Mouse (Mus musculus): Measurements from ENCODE around the gene Purb. TPM values are rescaled to one million over a fixed set of nuclear protein-coding genes. Genes with fewer than 3 reads are reported as not detected.
A peak's percentile ranks its signal among the peaks of the same experiment; 100 is the strongest.

Gene Purb
- polyA plus RNA-seq, 1 experiment from 2014 or later, result 25.7 TPM

GRCm38 (mm10) chr11:6514837-6515236, 39.1 kb upstream of the Purb start:
- H3K4me1 ChIP-seq (replicated peaks; ENCODE audit: control insufficient read depth, insufficient read depth, low read length), result no peaks in the 10 kb centered on the region
- no peak for ATAC-seq (replicated peaks; ENCODE audit: low FRiP score, low TSS enrichment, low read depth)
- H3K27me3 ChIP-seq (replicated peaks; ENCODE audit: control insufficient read depth, insufficient read depth, low read length), result no peaks in the 10 kb centered on the region
- H3K27ac ChIP-seq (ENCODE audit: low read depth), result no peak overlapping the region
- no peak overlapping the region for H3K4me2 ChIP-seq (ENCODE audit: low read length)
- H3K9me3 ChIP-seq (ENCODE audit: control insufficient read depth, low read length), result no peaks in the 10 kb centered on the region
- H3K9ac ChIP-seq (ENCODE audit: low read length), result no peak overlapping the region
- whole genome bisulfite sequencing, result 48% methylated on average over 7 of the region's 7 CpGs
- no peak for DNase-seq (ENCODE audit: low spot score)
- no peaks in the 10 kb centered on the region for H3K36me3 ChIP-seq (ENCODE audit: control insufficient read depth, insufficient read depth, low read length)
- no peak overlapping the region for H3K4me3 ChIP-seq (ENCODE audit: low read depth, low read length)

GRCm38 (mm10) chr11:6508269-6508876, 32.7 kb upstream of the Purb start:
- Histone ChIP-seq H3K27ac (ENCODE audit: low read depth) (no peak overlapping the region), H3K9ac (ENCODE audit: low read length) (no peak overlapping the region), H3K4me2 (ENCODE audit: low read length) (no peak overlapping the region), H3K4me1 (replicated peaks; ENCODE audit: control insufficient read depth, insufficient read depth, low read length) (no peaks in the 10 kb centered on the region), H3K27me3 (replicated peaks; ENCODE audit: control insufficient read depth, insufficient read depth, low read length) (no peaks in the 10 kb centered on the region), H3K4me3 (ENCODE audit: low read depth, low read length) (no peak overlapping the region), H3K36me3 (ENCODE audit: control insufficient read depth, insufficient read depth, low read length) (no peaks in the 10 kb centered on the region), H3K9me3 (ENCODE audit: control insufficient read depth, low read length) (no peaks in the 10 kb centered on the region)
- ATAC-seq (replicated peaks; ENCODE audit: low FRiP score, low TSS enrichment, low read depth) (no peak), DNase-seq (ENCODE audit: low spot score) (no peak)
- WGBS, result 58% methylated on average over 1 of the region's 1 CpGs

DNA sequence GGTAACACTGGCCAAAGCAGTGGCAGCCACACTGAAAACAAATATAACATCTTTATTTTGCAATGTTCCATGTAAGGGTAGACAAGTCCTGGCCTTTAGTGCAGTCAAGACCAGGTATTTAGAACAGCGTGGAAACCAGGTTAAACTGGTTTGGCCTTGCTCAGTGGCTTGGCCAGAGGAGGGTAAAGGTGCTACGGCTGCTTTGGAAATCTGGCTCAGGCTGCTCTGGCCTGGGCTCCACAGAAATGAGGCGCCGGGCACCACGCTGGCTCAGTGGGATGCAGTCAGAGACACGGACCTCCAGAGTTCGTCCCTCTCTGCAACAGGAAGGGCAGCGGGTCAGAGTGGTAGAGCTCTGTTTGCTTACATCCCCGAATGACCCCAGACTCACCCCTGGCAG, 30.8 kb upstream of the Purb start:
- no peak for DNase-seq (ENCODE audit: low spot score)
- H3K27ac ChIP-seq (ENCODE audit: low read depth), result no peak overlapping the region
- H3K9ac ChIP-seq (ENCODE audit: low read length), result no peak overlapping the region
- H3K4me3 ChIP-seq (ENCODE audit: low read depth, low read length), result no peak overlapping the region
- H3K27me3 ChIP-seq (replicated peaks; ENCODE audit: control insufficient read depth, insufficient read depth, low read length), result no peaks in the 10 kb centered on the region
- 67% methylated on average over 9 of the region's 9 CpGs for WGBS
- no peak for ATAC-seq (replicated peaks; ENCODE audit: low FRiP score, low TSS enrichment, low read depth)
- no peaks in the 10 kb centered on the region for H3K4me1 ChIP-seq (replicated peaks; ENCODE audit: control insufficient read depth, insufficient read depth, low read length)
- no peak overlapping the region for H3K4me2 ChIP-seq (ENCODE audit: low read length)
- H3K9me3 ChIP-seq (ENCODE audit: control insufficient read depth, low read length), result no peaks in the 10 kb centered on the region
- no peaks in the 10 kb centered on the region for H3K36me3 ChIP-seq (ENCODE audit: control insufficient read depth, insufficient read depth, low read length)

GRCm38 (mm10) chr11:6504689-6505088, 29.0 kb upstream of the Purb start:
- DNase-seq (ENCODE audit: low spot score) (no peak), ATAC-seq (replicated peaks; ENCODE audit: low FRiP score, low TSS enrichment, low read depth) (peak; percentile 68)
- no peaks in the 10 kb centered on the region for H3K4me1 ChIP-seq (replicated peaks; ENCODE audit: control insufficient read depth, insufficient read depth, low read length)
- H3K27me3 ChIP-seq (replicated peaks; ENCODE audit: control insufficient read depth, insufficient read depth, low read length), result no peaks in the 10 kb centered on the region
- H3K27ac ChIP-seq (ENCODE audit: low read depth), result peak overlapping the region; percentile 38; the same call in 1 of the 2 replicates
- 75% methylated on average over 6 of the region's 6 CpGs for WGBS
- H3K9me3 ChIP-seq (ENCODE audit: control insufficient read depth, low read length), result no peaks in the 10 kb centered on the region
- H3K36me3 ChIP-seq (ENCODE audit: control insufficient read depth, insufficient read depth, low read length), result no peaks in the 10 kb centered on the region
- no peak overlapping the region for H3K4me2 ChIP-seq (ENCODE audit: low read length)
- no peak overlapping the region for H3K4me3 ChIP-seq (ENCODE audit: low read depth, low read length)
- H3K9ac ChIP-seq (ENCODE audit: low read length), result no peak overlapping the region

GRCm38 (mm10) chr11:6504226-6504625, 28.5 kb upstream of the Purb start:
- no peak overlapping the region for H3K9ac ChIP-seq (ENCODE audit: low read length)
- no peak for ATAC-seq (replicated peaks; ENCODE audit: low FRiP score, low TSS enrichment, low read depth)

GRCm38 (mm10) chr11:6502506-6502905, 26.8 kb upstream of the Purb start:
- 90% methylated on average over 2 of the region's 2 CpGs for WGBS
- no peak overlapping the region for H3K4me3 ChIP-seq (ENCODE audit: low read depth, low read length)
- H3K4me2 ChIP-seq (ENCODE audit: low read length), result no peak overlapping the region
- H3K27me3 ChIP-seq (replicated peaks; ENCODE audit: control insufficient read depth, insufficient read depth, low read length), result no peaks in the 10 kb centered on the region
- H3K27ac ChIP-seq (ENCODE audit: low read depth), result no peak overlapping the region
- no peak for ATAC-seq (replicated peaks; ENCODE audit: low FRiP score, low TSS enrichment, low read depth)
- H3K9me3 ChIP-seq (ENCODE audit: control insufficient read depth, low read length), result no peaks in the 10 kb centered on the region
- H3K4me1 ChIP-seq (replicated peaks; ENCODE audit: control insufficient read depth, insufficient read depth, low read length), result no peaks in the 10 kb centered on the region
- H3K36me3 ChIP-seq (ENCODE audit: control insufficient read depth, insufficient read depth, low read length), result no peaks in the 10 kb centered on the region
- DNase-seq (ENCODE audit: low spot score), result no peak
- no peak overlapping the region for H3K9ac ChIP-seq (ENCODE audit: low read length)

More at GRCm38 (mm10) chr11:6504226-6504625, 28.5 kb upstream of the Purb start:
- H3K4me1 ChIP-seq (replicated peaks; ENCODE audit: control insufficient read depth, insufficient read depth, low read length), result no peaks in the 10 kb centered on the region
- no peak for DNase-seq (ENCODE audit: low spot score)
- no peaks in the 10 kb centered on the region for H3K36me3 ChIP-seq (ENCODE audit: control insufficient read depth, insufficient read depth, low read length)
- 76% methylated on average over 3 of the region's 3 CpGs for WGBS
- no peak overlapping the region for H3K4me3 ChIP-seq (ENCODE audit: low read depth, low read length)
- no peaks in the 10 kb centered on the region for H3K9me3 ChIP-seq (ENCODE audit: control insufficient read depth, low read length)
- H3K4me2 ChIP-seq (ENCODE audit: low read length), result no peak overlapping the region
- peak overlapping the region; percentile 38; the same call in 1 of the 2 replicates for H3K27ac ChIP-seq (ENCODE audit: low read depth)
- H3K27me3 ChIP-seq (replicated peaks; ENCODE audit: control insufficient read depth, insufficient read depth, low read length), result no peaks in the 10 kb centered on the region

DNA sequence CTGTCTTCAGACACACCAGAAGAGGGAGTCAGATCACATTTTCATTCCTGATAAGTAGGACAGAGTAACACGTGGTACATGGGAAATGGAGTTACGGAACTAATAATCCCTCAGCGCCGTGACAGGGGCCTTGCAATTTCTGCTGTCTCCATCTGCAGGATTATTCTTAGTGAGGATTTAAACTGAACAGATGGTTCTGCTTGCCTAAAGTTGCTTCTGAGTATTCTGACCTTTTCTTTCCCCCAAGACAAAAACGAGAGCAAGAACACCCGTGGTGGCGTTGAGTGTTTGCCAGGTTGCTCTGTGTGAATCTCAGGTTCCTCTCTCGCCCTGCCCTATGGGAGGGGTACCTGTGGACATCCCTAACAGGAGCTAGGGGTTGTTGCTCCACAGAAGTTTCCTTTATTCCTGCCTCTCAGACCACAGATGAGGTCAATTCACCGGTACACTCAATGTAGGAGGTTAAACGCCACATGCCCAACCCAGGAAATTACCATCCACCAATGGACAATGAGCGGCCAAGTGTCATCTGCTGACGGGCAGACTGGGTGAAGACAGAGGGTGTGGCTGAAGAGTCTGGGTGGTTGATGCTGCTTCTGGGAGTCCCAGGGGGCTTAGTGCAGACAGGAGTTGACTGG, 21.7 kb upstream of the Purb start:
- Histone ChIP-seq H3K9ac (ENCODE audit: low read length) (no peak overlapping the region), H3K36me3 (ENCODE audit: control insufficient read depth, insufficient read depth, low read length) (no peaks in the 10 kb centered on the region), H3K4me3 (ENCODE audit: low read depth, low read length) (no peak overlapping the region), H3K4me1 (replicated peaks; ENCODE audit: control insufficient read depth, insufficient read depth, low read length) (no peaks in the 10 kb centered on the region), H3K4me2 (ENCODE audit: low read length) (no peak overlapping the region), H3K9me3 (ENCODE audit: control insufficient read depth, low read length) (no peaks in the 10 kb centered on the region), H3K27ac (ENCODE audit: low read depth) (no peak overlapping the region), H3K27me3 (replicated peaks; ENCODE audit: control insufficient read depth, insufficient read depth, low read length) (no peaks in the 10 kb centered on the region)
- WGBS, result 76% methylated on average over 12 of the region's 12 CpGs
- ATAC-seq (replicated peaks; ENCODE audit: low FRiP score, low TSS enrichment, low read depth) (no peak), DNase-seq (ENCODE audit: low spot score) (no peak)

- ATAC-seq (replicated peaks; ENCODE audit: low FRiP score, low TSS enrichment, low read depth) (0 out of 2 replicates have a peak, but pooled peaks have one; percentile 32), DNase-seq (ENCODE audit: low spot score) (no peak)
- no peak overlapping the region for H3K4me3 ChIP-seq (ENCODE audit: low read depth, low read length)
- H3K4me1 ChIP-seq (replicated peaks; ENCODE audit: control insufficient read depth, insufficient read depth, low read length), result peaks cover 3% of the 10 kb centered on the region; the same call in 1 of the 2 replicates
- H3K36me3 ChIP-seq (ENCODE audit: control insufficient read depth, insufficient read depth, low read length), result no peaks in the 10 kb centered on the region
- WGBS, result 64% methylated on average over 6 of the region's 6 CpGs
- H3K27me3 ChIP-seq (replicated peaks; ENCODE audit: control insufficient read depth, insufficient read depth, low read length), result no peaks in the 10 kb centered on the region
- H3K9ac ChIP-seq (ENCODE audit: low read length), result no peak overlapping the region
- no peak overlapping the region for H3K27ac ChIP-seq (ENCODE audit: low read depth)
- H3K9me3 ChIP-seq (ENCODE audit: control insufficient read depth, low read length), result no peaks in the 10 kb centered on the region
- no peak overlapping the region for H3K4me2 ChIP-seq (ENCODE audit: low read length)
Measured at GRCm38 (mm10) chr11:6489691-6490503, 14.2 kb upstream of the Purb start.
